Mouse (Mus musculus) hindlimb bud, embryonic 11.5 days (tissue): ENCODE results near the gene F8.
"Not testable (repeated sequence)": the region's sequence is repeated elsewhere in the genome, so short reads cannot be mapped to it uniquely, and the experiment has no call there.

Source experiments
- DNase-seq: peaks from one replicate; pipeline ENCODE4 v3.0.0-alpha.2; 2012; ENCODE audit warnings: low read depth, low spot score; ENCODE audit errors: extremely low spot score

F8 gene

DNA sequence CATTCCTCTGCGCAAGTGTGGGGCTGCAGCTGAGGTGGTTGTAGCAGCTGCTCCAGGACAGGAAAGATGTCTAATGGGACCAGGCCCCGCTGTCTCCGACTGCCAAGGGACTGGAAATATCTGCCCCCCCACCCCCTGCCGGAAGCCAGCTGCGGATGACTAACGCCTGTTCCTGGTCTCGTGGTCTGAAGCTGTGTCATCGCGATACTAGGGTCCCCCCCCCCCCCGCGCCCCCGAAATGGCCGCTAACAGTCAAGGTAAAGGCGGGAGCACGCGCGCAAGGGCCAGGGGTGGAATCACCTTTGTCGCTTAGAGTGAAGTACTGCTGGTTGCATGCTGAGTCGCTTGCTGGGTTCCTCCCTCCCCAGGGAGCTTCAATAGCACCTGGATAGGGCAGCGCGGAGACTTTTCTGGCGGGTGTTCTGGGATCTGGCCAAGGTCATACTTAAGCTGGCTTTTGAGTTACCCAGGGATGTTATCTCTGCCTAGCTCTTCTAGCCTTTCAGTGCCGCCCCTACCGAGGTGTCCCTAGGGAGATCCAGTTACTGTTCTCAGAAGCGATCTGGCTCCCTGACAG, at the start of gene F8, which contains the start of gene Fundc2:
F8 (minus strand) TSS at position 421 of the 577 bp plus-strand sequence.
Fundc2 (plus strand) TSS at position 205 of the 577 bp plus-strand sequence.
- peak; percentile 0 for DNase-seq

DNA sequence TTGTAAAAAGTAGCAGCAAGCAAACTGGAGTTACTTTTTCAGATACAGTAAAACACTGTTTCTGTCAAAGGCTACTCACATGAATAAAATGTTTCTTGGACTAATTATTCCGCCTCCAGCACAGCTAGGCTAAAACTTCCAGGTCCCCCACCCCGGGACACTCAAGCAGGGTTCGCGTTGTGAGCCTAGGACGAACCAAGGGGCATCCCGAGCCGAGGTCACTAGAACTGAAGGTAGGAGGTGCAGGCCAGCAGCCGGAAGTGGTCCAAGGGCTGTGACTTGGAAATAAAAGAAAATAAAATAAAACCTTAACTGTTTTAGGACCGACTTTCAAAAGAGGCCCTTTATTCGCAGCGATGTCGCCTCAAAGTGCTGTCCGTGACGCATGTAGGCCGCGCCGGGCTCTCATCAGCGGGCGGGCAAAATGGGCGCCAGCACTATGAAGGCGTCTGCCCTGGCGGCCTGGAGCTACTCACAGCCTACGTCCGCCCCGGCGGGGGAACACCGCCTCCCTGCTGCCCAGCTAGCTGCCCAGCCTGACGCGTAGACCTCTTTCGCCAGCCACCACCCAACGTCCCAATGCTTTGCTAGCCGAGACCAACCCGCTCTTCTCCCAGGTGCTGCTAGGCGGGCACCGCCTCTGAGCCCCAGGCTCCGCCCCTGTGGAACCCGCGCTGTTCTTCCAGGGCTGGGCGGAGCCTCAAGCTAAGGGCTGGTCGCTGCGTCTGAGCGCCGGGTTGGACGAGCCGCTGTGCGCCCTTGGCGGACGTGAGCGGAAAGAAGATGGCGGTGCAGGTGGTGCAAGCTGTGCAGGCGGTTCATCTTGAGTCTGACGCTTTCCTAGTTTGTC, 33.7 kb upstream of the F8 start, which contains the start of the genes Cmc4, Mtcp1 and Brcc3:
Cmc4 (minus strand) TSS at position 649 of the 850 bp plus-strand sequence.
Mtcp1 (minus strand) TSS at position 653 of the 850 bp plus-strand sequence.
Brcc3 (plus strand) TSS at position 693 of the 850 bp plus-strand sequence.
- peak; percentile 54 for DNase-seq

DNA sequence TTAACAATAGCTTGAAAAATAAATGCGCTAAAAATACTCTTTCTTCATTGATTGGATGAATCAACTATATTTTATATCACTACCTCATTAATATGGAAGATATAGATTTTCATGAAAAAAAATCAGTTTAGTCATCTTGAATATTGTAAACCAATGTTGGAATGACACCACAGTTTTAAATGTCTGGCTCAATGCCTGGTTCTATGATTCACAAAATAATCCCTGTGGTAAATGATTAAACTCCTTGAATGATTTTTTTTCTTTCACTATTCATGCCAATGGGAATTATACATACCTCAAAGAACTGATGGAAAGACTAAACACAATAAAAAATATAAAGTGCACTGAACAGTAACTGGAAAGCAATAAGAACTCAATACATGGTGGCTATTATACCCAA, 27.3 kb upstream of the F8 start:
- DNase-seq: no peak

DNA sequence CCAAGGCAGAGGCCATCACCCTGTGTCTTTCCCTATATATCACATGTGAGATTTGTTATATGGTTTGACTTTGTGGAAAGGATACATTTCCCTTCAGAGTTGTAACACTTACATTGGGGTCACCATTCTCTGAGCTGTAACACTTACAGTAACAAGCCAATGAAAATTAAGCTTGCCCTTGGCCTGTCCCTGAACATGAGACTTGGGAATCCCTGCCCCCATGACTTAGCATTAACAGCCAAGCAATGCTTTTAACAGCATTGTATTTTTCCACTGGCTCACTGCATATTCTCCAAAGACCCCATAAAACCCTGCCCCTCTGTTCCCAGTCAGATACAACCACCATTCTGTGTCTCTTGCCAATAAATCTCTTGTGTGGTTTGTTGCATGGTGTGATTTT, 20.9 kb upstream of the F8 start:
- DNase-seq: no peak

DNA sequence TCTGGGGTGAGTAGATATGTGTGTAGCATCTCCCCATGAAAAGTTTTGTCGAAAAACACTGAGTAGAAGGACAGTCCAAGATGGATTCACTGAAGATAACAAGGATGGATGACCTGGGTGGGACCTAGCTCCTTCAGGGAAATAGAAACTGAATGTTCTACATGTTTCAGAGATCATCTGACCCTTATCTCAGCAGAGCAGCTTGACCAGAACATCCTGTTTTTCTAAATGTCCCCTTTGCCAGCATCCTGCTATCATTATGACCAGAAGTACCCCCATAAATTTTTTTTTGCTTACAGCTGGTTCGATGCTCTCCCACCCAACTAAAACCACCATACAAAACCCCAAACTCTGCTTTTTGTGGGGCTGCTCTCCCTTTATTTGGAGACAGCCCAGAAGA, 20.3 kb upstream of the F8 start:
- DNase-seq: no peak

DNA sequence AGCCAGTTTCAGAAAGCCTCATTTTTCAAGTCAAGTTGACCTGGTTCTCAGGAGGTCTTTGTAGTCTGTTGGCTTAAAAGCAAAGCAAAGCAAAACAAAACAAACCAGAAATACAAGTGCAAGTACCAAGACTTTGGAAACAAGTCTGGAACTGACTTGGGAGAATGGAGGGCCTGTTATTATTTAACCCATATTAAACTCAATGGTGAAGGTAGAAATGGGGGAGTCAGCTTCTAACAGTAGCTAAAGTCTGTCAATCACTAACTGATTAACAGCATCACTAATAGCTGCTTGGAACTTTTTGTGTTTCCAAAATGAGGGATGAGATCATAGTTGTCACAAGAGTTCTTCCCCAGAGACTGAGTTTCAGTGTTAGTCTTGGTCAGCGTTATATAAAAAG, 17.1 kb upstream of the F8 start:
- no peak for DNase-seq

DNA sequence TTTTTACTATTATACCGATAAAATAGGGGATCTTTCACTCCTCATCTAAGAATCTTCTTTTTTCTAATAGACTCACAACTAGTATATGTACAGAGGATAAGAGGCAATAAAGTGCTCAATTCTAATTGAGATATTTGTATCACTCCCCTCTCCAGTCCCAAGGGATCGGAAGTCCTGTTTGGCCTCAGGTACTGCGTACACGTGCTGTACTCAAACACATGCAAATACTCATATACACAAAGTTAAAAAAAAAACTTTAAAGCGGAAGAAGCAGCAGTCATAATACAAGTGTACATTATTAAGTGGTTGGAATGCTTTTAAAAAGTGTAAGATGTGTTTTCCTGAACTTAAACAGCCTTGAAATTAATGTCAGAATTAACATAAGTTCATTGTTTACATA, 716 bp downstream of the F8 start:
- no peak for DNase-seq

DNA sequence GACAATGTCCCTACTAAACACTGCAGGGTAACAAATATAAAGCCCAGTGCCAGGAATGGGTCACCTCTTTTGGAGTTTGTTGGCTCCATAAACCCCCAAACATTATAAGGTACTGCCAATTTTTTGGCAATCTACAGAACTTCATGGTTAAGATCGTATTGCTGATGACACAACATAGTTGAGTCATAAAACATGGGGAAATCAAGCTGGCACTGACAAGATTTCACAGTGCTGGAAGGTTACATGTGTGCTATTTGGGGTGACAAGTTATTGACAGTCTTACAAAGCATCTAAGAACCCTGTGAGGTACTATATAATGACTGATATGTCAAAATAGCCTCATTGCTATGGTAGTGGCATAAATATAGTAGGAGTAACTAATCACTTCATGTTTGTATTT, 1.2 kb downstream of the F8 start:
- DNase-seq: no peak

DNA sequence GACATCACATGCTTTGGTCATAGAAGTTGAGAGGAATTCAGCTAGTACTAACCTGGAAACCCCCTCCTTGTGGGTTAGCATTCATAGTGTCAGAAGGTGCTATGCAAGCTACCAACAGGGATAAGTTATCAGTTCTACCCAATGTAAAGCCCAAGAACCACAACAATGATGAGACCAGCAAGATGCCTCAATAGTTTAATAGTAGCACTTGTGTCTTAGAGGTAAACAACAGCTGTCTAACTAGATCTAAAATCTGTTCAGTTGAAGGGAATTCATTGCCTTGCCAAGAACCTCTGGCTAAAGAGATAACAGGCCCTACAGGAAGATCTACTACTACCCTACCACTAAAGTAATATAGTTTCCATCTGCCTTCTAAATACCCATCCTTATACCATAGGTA, 5.6 kb downstream of the F8 start:
- DNase-seq: no peak

DNA sequence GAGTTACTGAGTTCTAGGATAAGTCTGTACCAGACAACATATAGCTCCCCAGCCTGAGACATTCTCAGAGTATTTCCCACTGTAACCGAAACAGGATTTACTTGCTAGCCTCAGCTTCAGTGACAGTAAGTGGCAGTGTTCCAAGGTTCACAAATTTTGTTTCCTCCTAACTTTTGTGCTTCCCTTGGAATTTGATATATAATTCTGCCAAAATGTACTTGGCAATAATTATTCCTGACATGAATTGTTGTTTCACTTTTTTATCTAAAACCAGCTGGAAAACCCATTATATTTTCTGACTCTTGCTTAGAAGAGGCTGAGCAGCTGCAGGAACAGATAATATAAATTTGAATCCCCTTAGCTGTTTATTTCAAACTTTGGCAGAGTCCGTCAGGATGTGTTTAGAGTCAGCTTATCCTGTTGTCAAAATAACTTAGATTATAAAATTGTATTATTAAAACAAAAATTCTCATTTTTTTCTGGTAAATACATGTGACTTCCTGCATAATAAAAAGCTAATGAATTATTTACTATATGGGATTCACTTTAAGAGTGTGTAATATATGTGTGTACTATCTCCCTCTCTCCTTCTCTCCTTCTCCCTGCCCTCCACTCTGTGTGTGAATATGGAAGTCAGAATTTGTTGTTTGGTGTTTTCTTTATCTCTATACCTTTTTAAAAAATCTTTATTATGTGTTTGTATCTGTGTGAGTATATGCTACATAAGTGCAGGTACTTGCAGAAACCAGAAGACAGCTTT, 9.6 kb downstream of the F8 start:
- no peak for DNase-seq

DNA sequence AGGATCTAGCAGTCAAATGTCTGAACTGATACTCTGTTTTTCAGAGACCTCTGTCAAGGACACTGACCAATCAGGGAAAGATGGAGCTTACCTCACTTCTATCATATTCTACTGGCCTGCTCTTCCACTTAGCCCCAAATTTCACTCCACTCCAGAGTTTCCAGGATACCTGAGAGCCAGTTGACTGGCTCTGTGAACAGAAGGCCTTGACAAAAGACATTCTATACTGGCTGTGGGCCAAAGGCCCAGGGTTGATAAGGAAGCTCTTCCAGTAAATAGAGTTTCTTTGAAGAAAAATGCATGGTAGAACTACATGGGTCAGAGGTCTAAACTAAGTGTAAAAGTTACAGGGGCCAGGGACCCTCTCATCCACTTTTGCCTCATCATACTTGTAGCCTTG, 12.2 kb downstream of the F8 start:
- no peak for DNase-seq

DNA sequence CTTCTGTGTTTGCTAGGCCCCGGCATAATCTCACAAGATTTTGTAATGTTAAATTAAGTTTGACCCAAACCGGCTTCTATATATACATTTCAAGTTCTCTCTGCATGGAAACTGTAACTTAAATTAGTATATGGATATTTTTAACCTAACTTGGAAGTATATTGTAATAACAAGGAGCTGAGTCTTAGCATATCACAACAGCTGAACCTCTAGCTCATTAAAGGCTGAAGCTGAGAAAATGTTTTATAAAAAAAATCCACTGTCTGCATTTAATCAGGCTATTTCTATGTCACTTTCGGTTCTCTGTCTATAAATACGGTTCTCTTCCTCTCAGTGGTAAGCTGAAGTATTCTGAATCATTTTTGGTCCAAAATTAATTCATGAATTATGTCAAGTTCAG, 58.9 kb downstream of the F8 start:
- no peak for DNase-seq

DNA sequence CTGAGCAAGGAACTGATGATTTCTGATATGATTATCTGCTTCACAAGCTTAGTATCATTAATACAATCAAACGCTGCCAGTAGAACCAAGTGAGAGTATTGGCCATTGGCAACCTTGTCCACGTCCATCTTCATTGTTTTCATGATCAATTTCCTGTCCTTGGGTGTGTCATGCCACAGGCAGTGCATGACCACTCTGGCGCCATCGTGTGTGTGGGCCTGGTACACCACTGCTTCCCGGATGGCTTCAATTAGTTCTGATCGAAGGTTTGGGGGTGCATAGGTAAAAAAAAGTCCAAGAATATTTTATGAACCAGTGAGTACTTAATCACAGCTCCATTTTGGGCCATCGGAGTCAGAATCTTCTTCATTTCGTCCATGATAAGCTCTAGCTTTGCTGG, 110.7 kb downstream of the F8 start:
- no peak for DNase-seq

DNA sequence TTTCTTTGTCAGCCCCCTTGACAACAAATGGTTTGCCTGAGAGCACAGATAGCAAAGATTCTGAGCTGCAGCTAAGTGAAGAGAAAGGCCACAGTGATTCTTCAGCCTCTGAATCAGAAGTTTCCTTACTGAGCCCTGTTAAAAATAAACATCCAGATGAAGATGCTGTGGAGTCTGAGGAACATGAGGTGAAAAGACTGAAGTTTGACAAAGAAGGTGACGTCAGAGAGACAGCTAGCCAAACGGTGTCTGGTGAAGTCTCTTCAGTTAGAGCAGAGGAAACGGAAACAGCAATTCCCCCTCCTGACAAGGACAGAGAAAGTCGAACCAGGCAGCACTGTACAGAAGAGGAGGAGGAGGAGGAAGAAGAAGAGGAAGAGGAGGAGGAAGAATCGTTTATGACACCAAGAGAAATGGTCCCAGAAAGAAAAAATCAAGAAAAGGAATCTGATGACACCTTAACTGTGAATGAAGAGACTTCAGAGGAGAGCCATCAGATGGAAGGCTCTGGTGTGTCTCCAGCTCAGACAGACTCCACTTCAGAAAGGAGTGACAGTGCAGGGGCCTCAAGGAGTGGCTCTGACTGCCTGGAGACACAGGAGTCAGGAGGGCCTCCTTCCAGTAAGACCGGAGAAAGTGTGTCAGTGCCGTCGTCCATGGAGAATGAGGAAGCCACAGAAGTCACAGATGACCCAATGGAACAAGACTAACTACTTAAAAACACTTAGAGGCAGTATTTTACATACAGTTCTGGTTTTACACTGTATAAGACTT, 148.6 kb downstream of the F8 start:
- not testable (repeated sequence) for DNase-seq

DNA sequence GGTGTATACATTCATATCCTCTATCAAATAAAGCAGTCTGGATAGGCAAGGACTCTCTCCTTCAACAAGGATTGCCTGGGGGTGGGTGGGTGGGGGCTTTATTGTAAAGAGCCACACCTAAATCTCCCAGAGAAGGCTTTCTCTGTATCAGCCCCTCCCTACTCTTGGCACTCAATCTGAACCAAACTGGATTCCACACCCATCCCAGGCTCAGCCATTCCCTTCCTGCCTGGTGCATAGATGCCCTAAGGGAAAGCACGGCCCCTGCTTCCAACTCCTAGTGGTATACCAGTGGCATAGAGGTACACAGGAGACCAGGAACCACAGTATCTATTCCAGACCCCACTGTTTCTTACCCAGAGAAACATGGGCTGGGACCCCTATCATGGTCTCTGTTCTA, 151.0 kb downstream of the F8 start:
- no peak for DNase-seq

DNA sequence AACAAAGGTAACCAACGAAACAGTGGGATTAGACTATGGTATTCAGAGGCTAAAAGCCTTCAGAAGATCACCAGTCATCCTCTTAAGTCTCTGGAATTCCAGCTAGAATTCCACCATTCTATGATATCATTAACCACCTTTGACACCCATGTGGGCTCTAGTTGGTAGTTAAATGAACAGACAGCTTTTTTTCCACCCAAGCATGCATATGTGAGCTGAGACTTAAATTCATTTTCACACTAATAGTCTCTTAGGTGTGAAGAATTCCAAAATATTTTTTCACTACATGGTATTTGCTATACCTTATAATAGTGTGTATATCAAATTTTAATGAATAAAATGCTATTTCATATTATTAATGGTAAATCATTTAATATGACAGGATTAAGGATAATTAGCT, 218.7 kb downstream of the F8 start, which contains the start of gene Smim9:
Smim9 (minus strand) TSS at position 101 of the 400 bp plus-strand sequence.
- DNase-seq: no peak

DNA sequence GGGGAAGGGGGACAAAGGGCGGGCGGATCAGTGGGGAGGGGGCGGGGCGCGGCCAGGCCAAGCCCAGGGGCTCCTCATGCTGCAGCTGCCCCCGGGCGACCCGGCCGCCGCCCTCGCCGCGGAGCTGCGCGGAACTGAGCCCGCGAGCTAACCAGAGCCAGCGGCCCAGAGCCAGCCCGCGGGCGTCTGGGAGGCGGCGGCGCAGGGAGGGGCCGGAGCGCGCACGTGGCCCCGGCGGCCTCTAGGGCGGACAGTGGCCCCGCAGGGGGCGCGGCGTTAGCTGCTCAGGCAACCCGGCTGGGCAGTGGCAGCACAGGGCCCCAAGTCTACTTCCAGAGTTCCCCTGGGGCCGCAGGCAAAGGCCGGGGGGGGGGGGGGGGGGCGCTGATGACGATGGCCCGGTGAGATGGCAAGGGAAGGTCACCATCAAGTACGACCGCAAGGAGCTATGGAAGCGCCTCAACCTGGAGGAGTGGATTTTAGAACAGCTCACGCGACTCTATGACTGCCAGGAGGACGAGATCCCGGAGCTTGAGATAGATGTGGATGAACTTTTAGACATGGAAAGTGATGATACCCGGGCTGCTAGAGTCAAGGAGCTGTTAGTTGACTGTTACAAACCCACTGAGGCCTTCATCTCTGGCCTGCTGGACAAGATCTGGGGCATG, 226.7 kb downstream of the F8 start:
- DNase-seq: no peak

DNA sequence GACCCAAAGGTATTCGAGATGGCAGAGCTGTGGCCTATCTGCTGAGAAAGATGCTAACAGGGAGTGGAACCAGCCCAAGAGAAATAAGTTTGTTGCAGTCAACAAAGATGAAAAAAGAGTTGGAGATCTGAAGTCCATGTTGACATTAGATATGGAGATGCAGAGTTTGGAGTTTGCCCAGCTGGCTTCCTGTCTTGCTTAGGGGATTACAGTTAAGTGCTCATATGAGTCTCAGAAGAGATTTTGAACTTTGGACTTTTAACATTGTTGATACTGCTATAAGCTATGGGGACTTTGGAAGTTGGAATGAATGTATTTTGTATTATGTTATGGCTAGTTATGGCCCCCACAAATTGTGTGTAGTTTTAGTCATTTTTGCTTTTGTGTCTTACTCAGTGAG, 230.2 kb downstream of the F8 start:
- no peak for DNase-seq

DNA sequence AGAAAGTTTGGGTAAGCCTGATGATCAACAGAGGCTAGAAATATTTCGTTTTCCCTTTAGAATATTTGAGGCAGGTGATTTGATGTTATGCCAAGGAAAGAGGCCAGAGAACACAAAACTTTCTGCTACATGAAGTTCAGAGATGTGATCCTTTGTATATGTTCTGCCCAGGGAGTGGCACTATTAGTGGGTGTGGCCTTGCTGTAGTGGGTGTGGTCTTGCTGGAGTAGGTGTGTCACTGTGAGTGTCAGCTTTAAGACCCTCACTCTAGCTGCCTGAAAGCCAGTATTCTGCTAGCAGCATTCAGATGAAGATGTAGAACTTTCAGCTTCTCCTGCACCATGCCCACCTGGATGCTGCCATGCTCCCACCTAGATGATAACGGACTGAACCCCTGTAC, 232.1 kb downstream of the F8 start:
- DNase-seq: no peak

DNA sequence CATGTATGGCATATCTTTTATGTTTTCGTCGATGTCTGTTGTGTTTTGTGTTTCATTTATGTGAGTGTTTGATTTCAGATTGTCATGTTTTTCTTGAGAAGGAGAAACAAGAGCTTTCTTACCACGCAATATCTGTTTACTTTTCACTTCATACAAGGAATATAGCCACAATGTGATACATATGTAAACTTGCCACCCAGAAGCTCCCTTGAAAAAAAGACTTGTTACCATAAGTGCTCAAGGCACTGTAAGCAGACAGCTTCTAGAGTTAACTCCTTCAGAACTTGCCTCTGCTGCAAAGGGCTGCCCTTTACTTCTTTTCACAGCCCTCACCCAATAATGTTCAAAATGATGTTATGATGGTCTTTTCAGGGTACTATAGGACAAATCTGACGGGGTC, 234.0 kb downstream of the F8 start:
- DNase-seq: no peak
